Mouse (Mus musculus) B cell, adult 62 days (primary cell): ENCODE data around the gene Gm498. TPM values are rescaled to one million over a fixed set of nuclear protein-coding genes. Genes with fewer than 3 reads are reported as not detected.

ENCODE experiments used
- total RNA-seq: library from RNA; stranded (reverse); gene quantifications from 4 replicates; pipeline ENCODE4 v1.2.4, GENCODE M21; 2023

The Gm498 gene
- total RNA-seq = not detected in 4 replicates

GRCm38 (mm10) chr7:143866538-143866937, at the start of gene Gm498:
Gene Gm498, plus strand, starts transcription at chr7:143866838.

GRCm38 (mm10) chr7:143822375-143823265, 44.0 kb upstream of the Gm498 start, which contains the start of the genes Nadsyn1 and Dhcr7:
Gene Nadsyn1, minus strand, starts transcription at chr7:143822849.
Gene Dhcr7, plus strand, starts transcription at chr7:143823145.

Other genes with a start within 250 kb of the Gm498 start
- gene Tnfrsf26, start 238.1 kb upstream of the Gm498 start, total RNA-seq = 6.8 to 8.3 TPM (median 7.0 TPM) in 4 replicates
- gene Tnfrsf22, start 217.2 kb upstream of the Gm498 start, total RNA-seq = 4.8 to 5.8 TPM (median 5.1 TPM) in 4 replicates
- 0.82 to 1.6 TPM (median 1.1 TPM) in 4 replicates for gene Tnfrsf23, start 181.0 kb upstream of the Gm498 start, total RNA-seq
- 35.8 to 43.2 TPM (median 39.0 TPM) in 4 replicates for gene Osbpl5, start 109.9 kb upstream of the Gm498 start, total RNA-seq
- gene Mrgprg, start 99.8 kb upstream of the Gm498 start, total RNA-seq = not detected in 4 replicates
- gene Mrgpre, start 82.3 kb upstream of the Gm498 start, total RNA-seq = 10.7 to 13.3 TPM (median 11.6 TPM) in 4 replicates
- 17.8 to 21.0 TPM (median 19.2 TPM) in 4 replicates for gene Nadsyn1, start 44.0 kb upstream of the Gm498 start, total RNA-seq
- gene Dhcr7, start 43.7 kb upstream of the Gm498 start, total RNA-seq = 14.4 to 19.9 TPM (median 16.5 TPM) in 4 replicates
- 0.75 to 1.6 TPM (median 0.90 TPM) in 4 replicates for gene Shank2, start 135.1 kb downstream of the Gm498 start, total RNA-seq